Mouse (Mus musculus) MN1 (cell line): ENCODE data around the gene Hpn.

Source experiments
- DNase-seq: peaks from one replicate; pipeline ENCODE4 v3.0.0-alpha.2; 2016; ENCODE audit warnings: low spot score

The Hpn gene

DNA sequence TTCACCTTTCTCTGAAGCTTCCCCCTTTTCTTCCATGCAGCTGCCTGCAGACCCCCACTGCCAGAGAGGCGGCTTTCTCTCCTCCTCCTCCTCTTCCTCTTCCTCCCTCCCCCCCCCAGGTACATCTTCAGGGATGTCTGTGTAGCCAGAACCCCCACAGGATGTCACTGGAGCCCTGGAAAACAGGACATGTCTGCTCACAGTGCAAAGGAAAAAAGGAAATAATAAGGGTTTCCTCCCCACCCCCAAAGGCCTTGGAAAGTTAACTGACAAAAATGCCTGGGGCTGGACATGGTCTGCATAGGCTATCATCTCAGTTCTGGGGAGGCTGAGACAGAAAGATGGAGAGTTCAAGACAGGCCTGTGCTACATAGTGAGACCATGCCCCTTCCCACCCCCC, 34.0 kb downstream of the Hpn start:
- no peak for DNase-seq

DNA sequence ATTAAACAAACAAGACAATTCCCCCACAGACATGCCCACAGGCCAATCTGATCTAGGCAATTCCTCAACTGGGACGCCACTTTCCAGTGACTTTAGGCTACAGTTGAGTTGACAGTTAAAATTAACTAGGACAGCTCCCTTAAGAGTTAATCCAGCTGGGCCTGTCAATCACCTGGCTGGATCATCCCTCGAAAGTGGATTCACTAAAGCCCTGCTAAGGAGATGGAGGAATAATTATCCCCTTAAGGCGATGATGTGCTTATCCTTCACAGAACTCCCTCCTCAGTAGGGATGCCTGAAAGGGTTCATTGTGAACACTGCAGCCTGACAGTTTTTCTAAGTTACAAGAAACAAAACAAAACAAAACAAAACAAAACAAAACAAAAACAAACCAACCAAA, 34.5 kb downstream of the Hpn start:
- DNase-seq: no peak

DNA sequence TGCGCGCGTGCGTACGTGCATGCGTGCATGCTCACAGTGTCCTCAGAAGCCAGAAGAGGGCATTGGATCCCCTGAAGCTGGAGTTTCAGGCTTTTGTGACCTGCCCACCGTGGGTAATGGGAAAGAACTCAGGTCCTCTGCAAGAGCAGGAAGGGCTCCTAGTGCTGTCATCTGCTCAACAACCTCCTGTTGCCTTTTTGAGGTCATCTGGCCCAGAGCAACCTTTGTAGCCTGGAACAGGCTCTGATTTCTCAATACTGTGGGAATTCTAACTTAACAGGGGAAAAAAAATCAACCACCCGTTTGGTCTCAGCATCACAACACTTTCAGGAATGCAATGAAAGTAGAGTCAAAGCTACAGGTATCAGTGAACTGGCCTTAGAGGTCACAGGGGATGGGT, 35.4 kb downstream of the Hpn start:
- no peak for DNase-seq

DNA sequence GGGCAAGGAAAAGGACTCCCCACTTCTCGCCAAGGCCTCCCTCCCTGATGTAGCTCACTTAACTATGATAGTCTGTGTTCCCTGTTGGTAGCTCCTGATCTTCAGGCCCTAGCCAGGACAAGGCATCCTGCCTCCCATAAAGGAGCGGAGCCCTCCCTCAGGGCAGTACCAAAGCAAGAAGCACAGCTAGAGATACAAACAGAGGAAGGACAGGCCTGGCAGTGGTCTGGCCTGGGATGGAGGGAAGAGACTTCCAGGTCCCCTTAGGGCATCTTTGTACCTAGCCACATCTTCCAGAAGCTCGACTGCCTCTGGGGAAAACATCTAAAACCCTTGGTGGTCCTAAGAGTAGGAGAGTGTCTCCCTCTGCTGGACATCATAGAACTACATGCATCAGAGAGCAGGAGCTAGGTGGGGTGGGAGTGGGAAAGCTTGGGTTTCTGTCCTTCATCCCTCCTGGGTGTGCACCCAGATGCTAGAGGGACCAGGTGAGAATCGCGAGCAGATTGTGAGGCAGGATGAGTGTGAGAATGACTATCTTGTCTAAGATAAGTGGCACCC, 37.1 kb downstream of the Hpn start:
- DNase-seq: peak; percentile 75

DNA sequence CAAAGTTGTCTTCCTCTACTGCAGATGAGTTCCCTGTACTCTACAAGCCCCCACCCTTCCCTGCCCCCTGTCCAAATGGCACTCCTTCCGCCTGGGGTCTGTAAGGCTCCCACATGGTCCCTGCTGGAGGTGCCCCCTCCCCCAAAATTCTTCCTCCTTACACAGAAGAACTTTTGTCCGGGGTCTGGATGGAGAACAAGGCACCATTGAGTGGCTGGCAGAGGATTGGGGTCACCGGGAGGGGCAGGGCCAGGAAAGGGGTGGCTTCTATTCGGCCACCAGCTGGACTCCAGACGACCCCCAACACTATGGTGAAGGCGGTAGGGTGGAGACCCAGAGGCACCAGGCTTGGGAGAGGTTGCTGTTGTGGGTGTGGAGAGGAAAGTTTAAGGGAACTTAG, 37.6 kb downstream of the Hpn start:
- no peak for DNase-seq

DNA sequence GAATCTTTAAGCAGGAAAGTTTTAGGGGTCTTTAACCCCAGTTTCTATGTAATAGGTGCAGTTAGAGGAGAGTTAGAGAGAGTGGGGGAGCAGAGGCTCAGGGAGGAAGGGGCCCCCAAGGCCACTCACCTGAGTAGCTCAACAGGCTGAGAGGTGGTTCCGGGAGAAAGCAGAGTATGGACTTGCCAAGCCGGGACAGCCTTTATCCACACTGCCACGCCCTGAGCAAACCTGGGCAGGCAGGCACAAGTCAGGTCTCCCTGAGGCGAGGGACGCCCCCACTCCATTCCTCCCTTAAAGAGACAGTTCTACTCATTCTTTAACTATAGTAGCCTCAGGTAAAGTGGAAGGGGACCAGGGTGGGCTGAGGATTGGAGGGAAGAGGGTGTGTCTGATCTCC, 38.6 kb downstream of the Hpn start, which contains the start of gene Fxyd3:
Gene Fxyd3, minus strand, starts transcription at position 213 of the 400 bp plus-strand sequence.
- no peak for DNase-seq

DNA sequence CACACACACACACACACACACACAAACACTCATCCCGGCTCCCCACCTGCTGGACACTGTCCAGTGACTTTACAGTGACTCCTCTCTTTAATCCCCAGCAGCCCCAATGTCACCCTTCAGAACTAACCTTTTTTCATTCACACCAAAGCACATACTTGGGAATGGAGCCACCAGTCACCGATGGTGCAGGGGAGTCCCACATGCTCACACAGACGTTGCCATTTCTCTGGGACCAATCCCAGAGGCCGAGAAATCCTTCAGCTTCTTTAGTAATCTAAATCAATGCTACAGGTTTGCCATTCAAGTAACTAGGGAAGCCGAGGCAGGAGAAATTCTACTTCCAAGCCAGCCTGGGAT, 40.4 kb downstream of the Hpn start:
- DNase-seq: no peak

DNA sequence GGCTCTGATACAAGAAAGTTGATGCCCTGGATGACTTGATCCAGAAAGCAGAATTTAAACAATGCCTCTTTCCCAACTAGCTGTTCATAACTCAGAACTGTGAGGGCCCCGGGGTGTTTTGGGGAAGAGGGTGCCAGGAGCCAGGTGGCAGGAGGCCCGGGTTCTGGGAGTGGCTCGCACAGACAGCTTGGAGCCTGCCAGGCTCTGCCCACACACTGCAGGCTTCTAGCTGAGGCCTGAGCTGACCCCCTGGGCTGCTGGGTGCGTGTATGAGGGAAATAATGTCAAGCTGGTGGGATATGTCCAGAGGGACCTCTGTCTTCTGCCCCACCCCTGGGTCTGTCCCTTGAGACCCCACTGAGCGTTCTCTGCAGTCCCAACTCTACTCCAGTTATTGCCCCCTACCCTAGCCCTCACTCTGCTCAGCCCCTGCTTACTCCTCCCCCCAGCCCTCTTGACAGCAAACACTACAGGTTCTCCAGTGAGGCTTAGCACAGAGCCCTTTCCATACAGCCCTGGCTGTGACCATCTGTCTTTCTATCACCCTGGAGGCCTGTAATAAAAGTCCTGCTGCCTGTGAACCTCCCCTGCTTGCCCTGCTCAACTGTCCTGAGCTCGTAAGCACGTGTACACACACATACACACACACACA, 40.9 kb downstream of the Hpn start:
- no peak for DNase-seq

DNA sequence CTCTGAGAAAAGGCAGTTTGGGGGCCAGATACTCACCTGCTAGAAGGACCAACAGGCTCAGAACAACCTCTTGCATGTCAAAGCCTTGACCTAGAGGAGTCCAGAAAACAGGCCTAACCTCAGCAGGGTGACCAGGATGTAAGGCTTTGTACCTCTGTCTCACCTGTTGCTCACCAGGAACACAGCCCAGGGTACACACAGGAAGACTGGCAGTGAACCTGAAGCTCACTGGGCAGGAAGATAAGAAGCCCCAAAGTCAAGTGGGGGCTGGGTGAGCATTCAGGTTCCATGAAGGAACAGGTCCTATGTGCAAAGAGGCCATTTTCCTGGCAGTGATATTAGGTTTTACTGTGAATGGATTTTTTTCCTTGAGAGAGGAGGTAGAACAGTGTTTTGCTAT, 41.5 kb downstream of the Hpn start:
- DNase-seq: no peak

DNA sequence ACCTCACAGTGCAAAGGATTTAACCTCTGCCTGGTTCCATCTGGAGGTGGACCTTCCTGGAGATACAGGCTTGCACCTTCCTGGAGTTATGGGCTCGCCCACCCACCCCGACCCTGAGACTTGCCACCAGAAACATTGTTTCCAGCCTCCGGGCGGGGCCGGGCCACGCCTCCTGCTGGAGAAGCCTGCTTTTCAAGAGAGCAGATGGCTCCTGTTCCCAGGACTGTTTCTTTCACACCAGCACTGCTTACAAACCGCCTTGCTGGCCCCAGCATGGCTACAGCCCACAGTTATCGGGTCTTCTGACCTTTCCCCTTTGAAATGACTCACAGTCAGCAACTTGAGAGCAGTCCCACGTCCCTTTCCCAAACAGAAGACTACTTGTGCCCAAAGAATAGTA, 42.8 kb downstream of the Hpn start:
- DNase-seq: no peak

DNA sequence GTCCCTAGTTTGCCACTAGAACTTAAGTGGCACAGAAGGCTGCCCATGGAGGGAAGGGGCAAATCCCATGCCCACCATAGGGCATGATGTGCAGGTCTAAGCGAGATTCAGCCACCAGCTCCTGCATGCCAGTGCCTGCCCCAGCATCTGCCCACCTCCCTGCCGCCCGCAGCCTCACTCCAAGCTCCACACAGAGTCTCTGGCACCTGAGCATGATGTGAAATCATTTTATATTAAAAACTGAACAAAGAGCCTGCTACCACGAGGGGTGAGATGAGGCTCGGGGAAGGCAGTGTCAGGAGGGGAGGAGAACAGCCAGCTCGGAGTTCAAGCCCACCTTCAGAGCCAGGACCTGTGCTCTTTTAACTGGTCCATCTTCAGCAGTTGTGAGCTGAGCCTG, 44.8 kb downstream of the Hpn start:
- no peak for DNase-seq

DNA sequence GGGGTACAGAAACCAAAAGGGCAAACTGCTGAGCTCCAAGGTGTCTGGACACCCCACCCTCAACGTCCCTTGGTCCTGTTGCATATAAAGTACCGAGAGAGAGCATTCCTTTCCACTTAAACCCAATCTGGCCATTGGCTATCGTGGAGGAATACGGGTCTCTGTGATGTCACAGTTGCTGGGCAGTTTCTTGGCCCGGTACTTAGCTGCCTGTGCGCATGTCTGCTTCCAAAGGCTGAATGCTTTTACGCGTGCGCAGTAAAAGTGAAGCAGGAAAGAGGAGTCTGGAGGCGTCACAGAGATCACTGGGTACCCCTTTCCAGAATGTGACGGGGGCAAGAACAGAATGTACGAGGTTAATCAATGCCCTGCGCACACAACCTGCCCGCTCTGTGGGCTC, 45.6 kb downstream of the Hpn start:
- DNase-seq: no peak

DNA sequence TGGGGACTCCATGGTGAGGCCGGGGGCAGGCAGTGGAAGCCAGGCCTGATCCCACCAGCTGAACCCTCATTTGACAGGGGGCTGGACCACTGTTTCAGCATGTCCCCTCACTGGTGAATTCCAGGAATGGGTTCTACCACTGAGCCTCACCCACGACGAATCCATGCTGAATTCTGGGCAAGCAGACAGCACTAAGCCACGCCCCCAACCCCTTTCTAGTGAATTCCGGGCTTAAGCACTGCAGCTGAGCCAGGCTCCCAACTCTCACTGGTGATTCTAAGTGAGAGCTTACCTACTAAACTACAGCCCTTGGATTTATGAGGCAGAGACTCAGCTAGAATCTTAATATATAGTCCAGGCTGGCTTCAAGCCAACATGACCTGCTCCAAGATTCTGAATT, 47.3 kb downstream of the Hpn start:
- peak; percentile 35 for DNase-seq

DNA sequence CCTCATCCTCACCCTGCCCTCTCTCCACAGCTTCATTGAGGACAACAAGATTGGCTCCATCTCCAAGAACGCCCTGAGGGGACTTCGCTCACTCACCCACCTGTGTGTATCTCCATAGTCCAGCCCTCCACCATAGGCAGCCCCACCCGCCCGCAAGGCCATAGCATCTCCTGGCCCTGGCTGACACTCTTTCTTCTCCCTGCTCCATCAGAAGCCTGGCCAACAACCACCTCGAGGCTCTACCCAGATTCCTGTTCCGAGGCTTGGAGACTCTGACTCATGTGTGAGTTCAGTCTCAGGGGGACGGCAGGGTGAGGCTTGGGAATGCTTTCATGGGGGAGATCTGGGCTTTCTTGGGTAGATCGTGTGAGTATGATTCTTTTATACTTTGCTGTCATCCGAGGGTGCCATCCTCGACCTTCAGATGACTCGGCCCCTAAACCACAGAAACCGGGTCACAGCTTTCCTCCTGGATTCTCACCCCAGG, 52.0 kb downstream of the Hpn start:
- DNase-seq: no peak

DNA sequence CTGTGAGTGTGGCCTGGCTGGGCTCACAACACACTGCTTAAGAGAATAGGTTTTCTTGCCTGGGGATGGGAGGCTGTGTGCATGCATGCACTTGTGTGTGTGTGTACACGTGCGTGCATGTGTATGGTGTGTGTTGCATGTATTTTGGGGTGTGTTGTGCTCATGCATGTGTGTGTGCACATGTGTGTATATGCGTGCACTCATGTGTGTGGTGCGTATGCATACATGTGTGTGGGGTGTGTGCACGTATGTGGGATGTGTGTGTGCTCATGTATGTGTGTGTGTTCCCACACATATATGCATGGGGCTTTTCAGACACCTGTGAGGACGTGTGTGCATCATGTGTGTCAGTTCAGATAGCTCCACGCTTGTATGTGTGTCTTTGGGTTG, 54.5 kb downstream of the Hpn start:
- DNase-seq: no peak

DNA sequence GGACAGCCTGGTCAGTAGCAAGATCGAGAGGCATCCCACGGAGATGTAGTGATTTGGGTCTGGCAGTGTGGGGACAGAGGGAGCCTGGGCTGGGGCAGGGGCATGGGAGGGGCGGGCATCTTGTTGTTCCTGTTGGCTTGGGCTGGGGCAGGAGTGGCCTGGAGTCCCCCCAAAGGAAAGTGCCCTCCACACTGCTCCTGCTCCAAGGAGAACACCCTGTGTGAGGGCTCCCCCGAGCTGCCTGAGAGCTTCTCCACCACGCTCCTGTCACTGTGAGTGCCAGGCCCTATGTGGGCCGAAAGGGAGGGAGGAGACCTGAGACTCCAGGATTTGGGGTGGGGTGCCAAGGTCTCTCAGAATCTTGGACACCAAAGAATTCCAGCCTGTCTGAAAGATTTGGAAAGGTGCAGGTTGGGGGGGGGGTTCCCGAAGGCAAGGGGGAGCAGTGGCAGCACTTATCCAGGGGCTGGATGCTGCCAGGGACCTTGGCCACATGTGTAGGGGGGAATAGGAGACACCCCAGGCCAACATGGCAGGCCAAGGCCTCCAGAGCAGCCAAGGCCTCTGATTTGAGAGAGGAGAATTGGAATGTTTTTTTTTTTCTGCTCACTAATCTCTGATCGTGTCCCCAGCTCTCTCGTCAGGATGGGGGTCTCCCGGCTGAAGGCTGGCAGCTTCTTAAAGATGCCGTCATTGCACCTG, 55.0 kb downstream of the Hpn start:
- DNase-seq: no peak

DNA sequence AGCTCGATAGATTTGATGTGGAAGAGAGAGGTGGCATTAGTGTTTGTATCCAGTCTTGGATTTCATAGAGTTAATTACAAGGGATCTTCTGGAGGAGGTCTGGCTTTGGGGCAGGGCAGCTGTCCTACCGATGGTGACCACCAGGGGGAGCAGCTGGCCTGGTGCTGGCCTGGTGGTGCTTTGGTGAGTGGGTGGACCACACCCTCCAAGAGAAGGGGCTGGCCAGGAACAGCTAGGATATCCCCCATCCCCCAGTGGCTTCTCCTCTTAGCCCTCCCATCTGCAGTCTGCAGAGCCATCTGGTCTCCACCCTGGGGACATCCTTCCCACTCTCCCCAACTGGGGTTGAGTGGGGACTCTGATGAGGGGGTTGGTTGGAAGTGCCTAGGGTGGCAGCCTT, 56.0 kb downstream of the Hpn start, which contains the start of gene Lgi4:
Gene Lgi4, plus strand, starts transcription at position 235 of the 400 bp plus-strand sequence.
- DNase-seq: peak; percentile 77

DNA sequence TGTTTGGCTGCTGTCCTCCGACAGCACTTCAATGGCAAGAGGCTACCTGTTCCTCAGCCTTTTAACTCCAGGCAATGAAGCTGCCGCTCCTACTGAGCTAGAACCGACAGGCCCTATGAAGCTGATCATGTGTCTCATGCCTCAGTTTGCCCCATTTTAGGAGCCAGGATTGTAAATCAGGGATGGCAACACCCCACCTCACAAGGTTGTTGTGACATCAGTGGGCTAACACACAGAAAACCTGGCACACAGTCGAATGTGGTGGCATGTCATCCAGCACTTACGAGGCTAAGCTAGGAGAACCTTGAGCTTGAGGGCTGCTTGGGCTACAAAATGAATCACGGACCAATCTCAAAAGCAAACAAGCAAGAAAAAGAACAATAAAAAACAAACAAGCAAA, 56.9 kb downstream of the Hpn start:
- DNase-seq: no peak

DNA sequence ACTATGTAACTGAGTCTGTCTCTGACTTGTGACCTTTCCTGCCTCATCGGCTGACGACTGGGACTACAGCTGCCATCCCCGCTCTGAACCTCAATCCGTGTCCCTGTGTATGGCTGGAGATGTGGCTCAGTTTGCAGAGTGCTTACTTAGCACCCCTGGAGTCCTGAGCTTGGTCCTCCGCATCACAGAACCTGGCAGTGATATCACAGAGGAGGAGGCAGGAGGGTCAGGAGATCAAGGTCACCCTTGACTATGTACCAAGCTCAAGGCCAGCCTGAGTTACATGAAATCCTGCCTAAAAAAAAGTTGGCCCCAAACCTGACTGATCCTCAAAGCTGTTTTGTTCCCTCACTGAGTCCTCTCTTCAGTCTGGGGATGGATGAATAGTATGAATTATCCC, 57.4 kb downstream of the Hpn start:
- DNase-seq: no peak

DNA sequence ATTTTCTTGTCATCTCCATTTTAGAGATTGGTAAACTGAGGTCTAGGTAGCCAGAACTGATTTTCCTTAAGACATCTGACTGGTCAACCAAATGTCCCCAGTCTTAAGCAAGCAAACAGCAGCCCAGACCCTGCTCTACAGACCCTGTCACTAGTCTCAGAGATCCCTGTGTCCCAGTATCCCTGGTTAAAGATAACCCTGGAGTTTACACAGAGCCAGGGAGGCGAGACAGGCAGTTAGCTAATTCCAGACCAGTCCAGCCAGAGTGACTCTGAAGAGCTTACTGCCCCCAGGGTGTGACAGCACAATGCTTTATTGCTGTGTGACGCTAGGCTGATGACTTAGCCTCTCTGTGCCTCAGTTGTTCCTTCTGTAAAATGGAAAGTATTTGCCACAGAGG, 58.0 kb downstream of the Hpn start, which contains the start of gene Fxyd1:
Gene Fxyd1, minus strand, starts transcription at position 129 of the 400 bp plus-strand sequence.
- DNase-seq: no peak

DNA sequence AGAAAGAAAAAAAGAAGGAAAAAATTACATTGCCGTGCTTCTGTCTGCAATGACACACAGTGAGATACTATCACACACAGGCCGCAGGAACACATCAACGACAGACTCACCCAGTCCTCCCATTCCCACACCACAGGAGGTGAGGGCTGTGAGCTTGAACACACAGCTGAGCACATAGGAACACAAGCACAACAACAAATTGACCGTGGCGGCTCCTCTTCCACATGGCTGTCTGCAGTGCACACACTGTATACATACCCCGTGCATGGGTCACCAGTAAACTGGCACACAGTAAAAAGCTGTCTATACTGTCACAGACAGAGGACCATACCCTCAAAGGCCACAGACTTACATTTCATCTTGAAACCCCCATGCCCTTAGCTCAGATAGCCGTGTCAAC, 58.6 kb downstream of the Hpn start:
- no peak for DNase-seq

DNA sequence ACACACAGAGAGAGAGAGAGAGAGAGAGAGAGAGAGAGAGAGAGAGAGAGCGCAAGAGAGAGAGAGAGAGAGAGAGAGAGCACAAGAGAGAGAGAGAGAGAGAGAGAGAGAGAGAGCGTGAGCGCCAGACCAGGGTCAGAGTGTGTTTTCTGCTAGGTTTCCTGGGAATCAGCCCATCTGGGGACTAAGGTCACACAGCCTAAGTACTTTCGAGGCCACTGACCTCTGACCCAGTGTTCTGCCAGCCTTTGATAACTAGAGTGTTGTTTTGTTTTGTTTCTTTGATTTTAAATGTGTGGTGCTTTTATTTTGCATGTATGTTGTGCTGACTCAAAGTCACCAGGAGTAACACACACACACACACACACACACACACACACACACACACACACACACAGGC, 59.2 kb downstream of the Hpn start:
- DNase-seq: no peak

DNA sequence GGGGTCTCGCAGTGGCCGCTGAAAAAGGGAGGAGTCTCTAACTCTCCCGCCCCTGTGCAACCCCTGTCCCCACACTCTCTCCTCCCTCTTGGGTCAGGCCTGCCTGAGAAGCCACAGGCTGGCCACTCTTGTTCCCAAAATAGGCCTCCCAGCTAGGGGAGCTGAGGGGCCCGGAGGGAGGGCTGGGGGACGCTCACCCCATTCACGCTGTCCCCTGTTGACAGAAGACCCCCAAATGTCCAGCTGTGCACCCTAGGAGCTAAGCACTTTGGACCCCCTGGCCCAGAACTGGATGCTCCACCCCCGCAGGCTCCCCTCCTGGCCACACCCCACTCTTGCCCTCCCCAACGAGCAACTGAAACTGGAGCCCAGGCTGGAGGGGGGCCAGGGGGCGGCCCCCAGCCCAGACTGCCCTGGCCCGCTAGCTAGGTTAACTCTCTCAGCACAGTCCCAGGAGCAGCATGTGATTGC, 59.7 kb downstream of the Hpn start:
- DNase-seq: no peak
